Mouse (Mus musculus) fat pad, adult 2 months (tissue): ENCODE measurements around the gene B3gnt3.

ENCODE experiments used
- DNase-seq: peaks from one replicate; pipeline ENCODE4 v3.0.0-alpha.2; 2011; ENCODE audit warnings: low read depth, low spot score; ENCODE audit errors: extremely low read depth

Gene B3gnt3

GRCm38 (mm10) chr8:71658515-71659049, 43.0 kb downstream of the B3gnt3 start:
- DNase-seq = no peak

- DNase-seq = no peak
These were observed 43.8 kb downstream of the B3gnt3 start for GRCm38 (mm10) chr8:71657816-71658215.

- no peak for DNase-seq
These were observed 47.0 kb downstream of the B3gnt3 start for GRCm38 (mm10) chr8:71654600-71654999.

GRCm38 (mm10) chr8:71645510-71645909, 56.1 kb downstream of the B3gnt3 start:
- DNase-seq = no peak
